Mouse (Mus musculus) neural tube, embryonic 15.5 days (tissue): Measurements from ENCODE around the gene AB124611. TPM values are rescaled to one million over a fixed set of nuclear protein-coding genes. Genes with fewer than 3 reads are reported as not detected.

ENCODE experiments used
- ATAC-seq: fragments of 200-750 bp; cut with Nextera tagmentation; 2 replicates; pipeline ENCODE4 v1.8.0; 2017; ENCODE audit warnings: mild to moderate bottlenecking, moderate TSS enrichment, moderate library complexity; ENCODE audit not compliant: low FRiP score
- H3K27ac ChIP-seq: fragments of 300-500 bp; sonication (generic); replicated peaks from 2 replicates; pipeline ENCODE4 v1.5.1; 2015; ENCODE audit warnings: mild to moderate bottlenecking, inconsistent platforms
- H3K27me3 ChIP-seq: fragments of 300-500 bp; sonication (generic); replicated peaks from 2 replicates; pipeline ENCODE4 v1.6.1; 2015; ENCODE audit warnings: inconsistent platforms
- H3K36me3 ChIP-seq: fragments of 300-500 bp; sonication (generic); 2 replicates; pipeline ENCODE4 v1.6.1; 2015; ENCODE audit warnings: inconsistent platforms
- H3K4me1 ChIP-seq: fragments of 300-500 bp; sonication (generic); 2 replicates; pipeline ENCODE4 v1.6.1; 2015; ENCODE audit warnings: inconsistent platforms
- H3K4me2 ChIP-seq: fragments of 300-500 bp; sonication (generic); 2 replicates; pipeline ENCODE4 v1.6.1; 2015; ENCODE audit warnings: inconsistent platforms, mild to moderate bottlenecking, moderate library complexity
- H3K4me3 ChIP-seq: fragments of 300-500 bp; sonication (generic); replicated peaks from 2 replicates; pipeline ENCODE4 v1.5.1; 2015; ENCODE audit warnings: mild to moderate bottlenecking, inconsistent platforms
- H3K9ac ChIP-seq: fragments of 300-500 bp; sonication (generic); replicated peaks from 2 replicates; pipeline ENCODE4 v1.6.1; 2015; ENCODE audit warnings: mild to moderate bottlenecking, inconsistent platforms
- H3K9me3 ChIP-seq: fragments of 300-500 bp; sonication (generic); replicated peaks from 2 replicates; pipeline ENCODE4 v1.6.1; 2016; ENCODE audit warnings: inconsistent platforms
- WGBS: fragments of 180-500 bp; shearing (Covaris S2); methylation state at CpG from one replicate; pipeline ENCODE4 v1.1.7; 2015; ENCODE audit warnings: mixed read lengths; 5-methylcytosine and 5-hydroxymethylcytosine counted together
- polyA plus RNA-seq: library from polyadenylated mRNA; unstranded; fragments of >200 nt; fragmentation: Nextera tagmentation; extraction: Ambion mirVana; gene quantifications from 2 replicates; pipeline ENCODE4 v1.2.1, GENCODE M21; 2015

Gene AB124611
- polyA plus RNA-seq, 1 experiment from 2014 or later, result 2.3 TPM

DNA sequence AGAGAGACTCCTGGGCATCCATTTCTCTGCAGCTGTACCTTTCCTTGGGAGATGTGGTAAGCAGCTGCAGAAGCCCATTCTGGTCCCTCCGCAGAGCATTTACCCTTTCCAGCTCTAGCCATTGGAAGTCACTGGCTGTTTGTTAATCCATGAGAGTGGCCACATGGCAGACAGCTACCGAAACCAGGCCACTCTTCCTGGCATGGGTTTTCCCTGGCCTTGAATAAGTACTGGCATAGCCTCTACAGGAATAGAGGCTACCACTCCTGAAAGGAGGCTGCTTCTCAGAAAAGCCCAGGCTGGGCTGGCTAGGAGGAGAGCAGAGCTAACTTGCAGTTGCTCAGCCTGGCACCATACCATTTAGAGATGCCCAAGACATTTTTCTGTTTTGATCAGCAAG, 25.1 kb downstream of the AB124611 start:
- Histone ChIP-seq H3K9me3 (no peaks in the 10 kb centered on the region), H3K4me2 (no peak overlapping the region), H3K4me3 (no peak overlapping the region), H3K36me3 (peaks cover 6% of the 10 kb centered on the region), H3K27ac (no peak overlapping the region), H3K9ac (no peak overlapping the region), H3K27me3 (no peaks in the 10 kb centered on the region), H3K4me1 (peaks cover 20% of the 10 kb centered on the region)
- no peak for ATAC-seq
- WGBS, result 94% methylated on average over 2 of the region's 2 CpGs

DNA sequence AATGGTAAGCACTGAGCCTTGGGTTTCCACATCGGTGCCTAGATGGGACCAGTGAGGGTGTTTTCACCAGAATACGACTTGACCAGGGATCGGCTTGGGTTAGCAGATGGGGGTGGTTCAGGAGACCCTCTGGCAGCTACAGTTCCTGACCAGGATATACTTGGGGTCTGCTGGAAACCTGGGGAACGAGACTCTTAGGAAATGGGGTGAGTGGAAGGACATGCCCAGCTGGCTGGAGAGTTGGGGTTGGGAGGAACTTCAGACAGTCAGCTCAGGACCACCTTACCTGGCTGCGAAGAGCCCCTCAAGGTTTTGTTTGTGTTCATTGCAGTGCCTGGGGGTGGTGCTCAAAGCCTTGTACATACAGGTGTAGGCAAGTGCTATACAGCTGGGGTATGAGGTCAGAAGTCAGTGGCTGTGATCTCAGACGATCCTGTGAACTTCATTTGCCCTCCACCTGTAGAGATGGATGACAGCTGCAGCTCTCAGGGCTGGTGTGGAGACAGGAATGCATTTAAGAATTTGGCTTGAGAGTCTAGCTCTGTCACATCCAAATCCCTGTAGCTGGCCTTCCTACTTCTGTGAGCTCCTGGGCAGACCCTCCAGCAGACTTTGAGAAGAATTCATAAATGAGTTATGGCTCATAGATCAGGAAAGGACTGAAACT, 27.8 kb downstream of the AB124611 start:
- WGBS, result 89% methylated on average over 6 of the region's 6 CpGs
- Histone ChIP-seq H3K27me3 (no peaks in the 10 kb centered on the region), H3K4me3 (no peak overlapping the region), H3K4me2 (no peak overlapping the region), H3K9me3 (no peaks in the 10 kb centered on the region), H3K4me1 (peaks cover 19% of the 10 kb centered on the region), H3K27ac (no peak overlapping the region), H3K9ac (no peak overlapping the region), H3K36me3 (peaks cover 14% of the 10 kb centered on the region)
- no peak for ATAC-seq

DNA sequence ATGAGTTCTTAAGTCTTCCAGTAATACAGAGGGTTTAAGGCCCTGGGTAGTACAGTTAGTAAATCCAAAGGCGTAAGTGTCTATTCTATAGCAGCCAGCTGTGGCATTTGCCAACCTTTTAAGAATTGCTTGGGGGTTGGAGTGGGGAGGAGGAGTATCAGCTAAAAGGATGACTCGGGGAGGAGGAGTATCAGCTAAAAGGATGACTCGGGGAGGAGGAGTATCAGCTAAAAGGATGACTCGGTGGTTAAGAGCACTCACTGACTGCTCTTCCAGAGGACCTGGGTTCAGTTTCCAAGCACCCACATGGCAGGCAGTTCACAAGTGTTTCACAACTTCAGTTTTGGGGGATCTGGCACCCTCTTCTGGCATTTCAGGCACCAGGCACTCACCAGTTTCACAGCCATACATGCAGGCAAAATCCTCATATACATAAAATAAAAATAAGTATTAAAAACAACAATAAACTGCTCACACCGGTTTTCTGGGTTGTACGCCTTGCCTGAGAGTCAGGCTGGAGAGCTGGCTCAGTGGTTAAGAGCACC, 29.3 kb downstream of the AB124611 start:
- no peak overlapping the region for H3K9ac ChIP-seq
- H3K27me3 ChIP-seq, result no peaks in the 10 kb centered on the region
- peaks cover 14% of the 10 kb centered on the region for H3K36me3 ChIP-seq
- H3K9me3 ChIP-seq, result no peaks in the 10 kb centered on the region
- H3K4me2 ChIP-seq, result no peak overlapping the region
- 86% methylated on average over 6 of the region's 6 CpGs for WGBS
- no peak overlapping the region for H3K4me3 ChIP-seq
- H3K4me1 ChIP-seq, result peaks cover 9% of the 10 kb centered on the region
- H3K27ac ChIP-seq, result no peak overlapping the region
- ATAC-seq, result no peak

DNA sequence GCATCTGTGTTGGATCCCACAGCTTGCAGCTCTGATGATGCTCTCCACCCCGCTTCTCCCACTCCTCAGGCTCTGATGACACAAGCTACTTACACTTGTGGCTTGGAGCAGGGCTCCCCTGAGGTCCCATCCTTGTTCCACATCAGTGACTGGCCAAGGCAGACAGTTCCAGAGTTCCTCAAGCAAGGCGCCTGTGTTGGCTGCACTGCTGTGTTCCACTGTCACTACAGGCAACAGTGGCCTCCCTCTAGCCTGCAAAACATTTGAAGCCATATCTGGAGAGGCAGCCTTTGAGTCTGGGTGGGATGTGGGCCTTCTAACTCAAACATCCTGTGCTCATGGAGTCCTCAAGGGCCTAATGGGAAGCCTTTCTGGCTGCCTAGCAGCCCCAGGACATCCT, 31.0 kb downstream of the AB124611 start:
- H3K27ac ChIP-seq, result peak overlapping the region; percentile 23; the same call in 1 of the 2 replicates
- peaks cover 9% of the 10 kb centered on the region for H3K4me1 ChIP-seq
- H3K9ac ChIP-seq, result no peak overlapping the region
- peaks cover 11% of the 10 kb centered on the region for H3K36me3 ChIP-seq
- WGBS, result 94% methylated on average over 2 of the region's 2 CpGs
- no peaks in the 10 kb centered on the region for H3K27me3 ChIP-seq
- ATAC-seq, result no peak
- no peak overlapping the region for H3K4me3 ChIP-seq
- no peaks in the 10 kb centered on the region for H3K9me3 ChIP-seq
- H3K4me2 ChIP-seq, result no peak overlapping the region

DNA sequence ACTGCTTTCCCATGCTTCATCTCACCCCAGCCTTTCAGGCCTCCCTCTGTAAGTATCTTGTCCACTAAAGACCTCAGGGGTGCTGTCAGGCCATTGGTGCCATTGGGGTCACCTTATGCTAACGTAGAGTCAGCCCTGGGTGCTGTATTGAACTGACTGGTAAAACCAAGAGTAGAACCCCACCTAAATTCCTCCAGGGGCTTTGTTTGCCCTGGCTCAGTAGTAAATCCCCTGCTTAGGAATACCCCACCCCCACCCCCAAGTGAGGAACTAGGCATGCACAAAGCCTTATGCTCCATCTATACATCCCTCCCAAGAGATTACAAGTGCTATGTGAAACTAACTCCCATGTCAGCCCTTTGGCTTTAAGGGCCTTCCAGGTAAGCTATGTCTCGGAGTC, 31.6 kb downstream of the AB124611 start:
- Histone ChIP-seq H3K4me1 (peaks cover 9% of the 10 kb centered on the region), H3K27me3 (no peaks in the 10 kb centered on the region), H3K27ac (peak overlapping the region; percentile 23; the same call in 1 of the 2 replicates), H3K4me3 (no peak overlapping the region), H3K9me3 (no peaks in the 10 kb centered on the region), H3K9ac (no peak overlapping the region), H3K4me2 (no peak overlapping the region), H3K36me3 (peaks cover 11% of the 10 kb centered on the region)
- ATAC-seq, result no peak
- 93% methylated on average over 2 of the region's 2 CpGs for WGBS

DNA sequence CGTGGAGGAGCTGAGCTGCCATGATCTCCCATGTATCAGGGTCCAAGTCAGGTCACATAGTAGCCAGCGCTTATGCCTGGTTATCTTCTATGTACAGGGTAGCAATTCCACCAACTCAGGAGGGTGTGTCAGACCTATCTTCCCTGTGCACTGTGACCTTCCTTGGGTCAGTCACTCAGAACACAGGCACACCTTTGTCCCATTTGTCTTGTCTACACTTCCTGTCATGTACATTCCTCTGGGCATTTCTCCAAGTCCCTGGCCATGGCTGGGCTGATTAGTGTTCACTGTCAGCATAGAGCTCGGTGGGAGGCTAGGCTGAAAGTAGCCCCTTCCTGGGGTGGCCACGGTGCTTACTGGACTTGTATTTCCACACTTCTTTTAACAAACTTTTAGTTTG, 32.4 kb downstream of the AB124611 start:
- no peak for ATAC-seq
- Histone ChIP-seq H3K36me3 (peaks cover 11% of the 10 kb centered on the region), H3K27ac (no peak overlapping the region), H3K4me3 (no peak overlapping the region), H3K27me3 (no peaks in the 10 kb centered on the region), H3K4me1 (peaks cover 10% of the 10 kb centered on the region), H3K9ac (no peak overlapping the region), H3K9me3 (no peaks in the 10 kb centered on the region), H3K4me2 (no peak overlapping the region)
- WGBS, result 86% methylated on average over 4 of the region's 4 CpGs

DNA sequence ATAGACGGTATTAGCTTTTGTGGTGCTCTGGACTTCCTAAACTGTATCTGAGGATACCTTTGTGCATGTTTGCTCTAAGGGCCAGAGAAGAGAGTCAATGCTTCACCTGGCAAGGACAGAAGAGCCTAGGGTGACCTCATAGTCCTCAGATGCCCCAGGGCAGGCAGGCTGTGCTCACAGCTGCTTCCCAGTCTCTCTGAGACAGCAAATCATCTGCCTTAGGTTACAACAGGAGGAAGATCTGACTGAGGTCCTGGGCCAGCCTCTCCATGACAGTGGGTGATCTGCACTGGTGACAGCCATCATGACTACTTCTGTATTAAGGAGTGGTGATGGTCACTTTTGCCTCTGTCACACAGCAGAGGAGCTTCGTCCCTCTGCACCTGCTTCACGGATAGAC, 33.2 kb downstream of the AB124611 start:
- no peak overlapping the region for H3K9ac ChIP-seq
- 98% methylated on average over 3 of the region's 3 CpGs for WGBS
- no peaks in the 10 kb centered on the region for H3K9me3 ChIP-seq
- peaks cover 11% of the 10 kb centered on the region for H3K36me3 ChIP-seq
- H3K27ac ChIP-seq, result no peak overlapping the region
- H3K4me2 ChIP-seq, result no peak overlapping the region
- no peak overlapping the region for H3K4me3 ChIP-seq
- peaks cover 11% of the 10 kb centered on the region for H3K4me1 ChIP-seq
- no peaks in the 10 kb centered on the region for H3K27me3 ChIP-seq
- no peak for ATAC-seq

DNA sequence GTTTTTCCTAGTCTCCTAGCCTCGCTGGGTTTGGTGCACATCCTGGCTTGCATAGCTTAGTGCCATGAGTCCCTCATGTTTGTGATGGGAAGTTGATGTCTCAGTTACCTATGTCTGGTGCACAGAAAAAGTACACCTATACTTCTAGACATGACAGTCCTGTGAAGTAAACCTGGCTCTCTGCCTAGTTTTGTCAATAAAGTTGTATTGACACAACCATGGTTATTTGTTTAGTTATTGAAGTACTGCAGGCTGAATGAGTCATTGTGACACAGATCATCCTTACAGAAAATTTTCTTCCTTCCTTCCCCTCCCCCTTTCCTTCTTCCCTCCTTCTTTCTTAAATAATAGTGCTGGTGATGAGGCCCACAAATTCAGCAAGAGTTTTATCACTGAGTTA, 38.4 kb downstream of the AB124611 start:
- H3K36me3 ChIP-seq, result peaks cover 9% of the 10 kb centered on the region

DNA sequence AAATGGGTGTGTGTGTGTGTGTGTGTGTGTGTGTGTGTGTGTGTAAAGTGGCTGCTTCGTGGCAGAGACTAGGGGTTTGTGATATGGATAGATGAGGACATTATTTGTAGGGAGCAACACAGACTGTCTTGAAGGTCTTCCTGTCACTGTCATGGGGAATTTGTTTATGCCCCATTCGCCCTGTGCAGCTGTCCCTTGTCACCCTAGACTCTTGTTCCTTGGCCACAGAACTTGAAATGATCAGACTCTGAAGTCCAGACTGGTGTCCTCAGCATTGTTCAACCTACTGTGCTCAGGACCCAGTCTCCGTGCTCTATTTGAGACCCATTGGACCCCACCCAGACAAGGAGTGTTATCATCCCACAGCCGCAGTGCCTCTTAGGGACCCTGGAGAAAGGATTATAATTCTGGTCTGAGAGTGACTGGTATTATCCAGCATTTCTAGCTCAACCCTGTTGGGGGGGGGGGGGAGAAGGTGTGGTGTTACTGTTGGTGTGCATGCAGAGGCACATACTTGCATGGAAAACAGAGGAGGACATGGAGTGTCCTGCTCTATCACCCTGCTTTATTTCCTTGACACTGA, 39.1 kb downstream of the AB124611 start:
- Histone ChIP-seq H3K9ac (no peak overlapping the region), H3K27me3 (no peaks in the 10 kb centered on the region), H3K4me1 (0 out of 2 replicates have a peak, but pooled peaks cover 2% of the 10 kb centered on the region), H3K9me3 (no peaks in the 10 kb centered on the region), H3K4me3 (no peak overlapping the region), H3K27ac (no peak overlapping the region), H3K36me3 (peaks cover 16% of the 10 kb centered on the region), H3K4me2 (no peak overlapping the region)
- WGBS, result 91% methylated on average over 4 of the region's 4 CpGs
- ATAC-seq, result no peak

More for the DNA sequence above, 38.4 kb downstream of the AB124611 start:
- Histone ChIP-seq H3K9ac (no peak overlapping the region), H3K4me3 (no peak overlapping the region), H3K4me1 (0 out of 2 replicates have a peak, but pooled peaks cover 2% of the 10 kb centered on the region), H3K9me3 (no peaks in the 10 kb centered on the region), H3K4me2 (no peak overlapping the region), H3K27ac (no peak overlapping the region), H3K27me3 (no peaks in the 10 kb centered on the region)
- ATAC-seq, result no peak
- WGBS, result 80% methylated on average over 1 of the region's 1 CpGs

DNA sequence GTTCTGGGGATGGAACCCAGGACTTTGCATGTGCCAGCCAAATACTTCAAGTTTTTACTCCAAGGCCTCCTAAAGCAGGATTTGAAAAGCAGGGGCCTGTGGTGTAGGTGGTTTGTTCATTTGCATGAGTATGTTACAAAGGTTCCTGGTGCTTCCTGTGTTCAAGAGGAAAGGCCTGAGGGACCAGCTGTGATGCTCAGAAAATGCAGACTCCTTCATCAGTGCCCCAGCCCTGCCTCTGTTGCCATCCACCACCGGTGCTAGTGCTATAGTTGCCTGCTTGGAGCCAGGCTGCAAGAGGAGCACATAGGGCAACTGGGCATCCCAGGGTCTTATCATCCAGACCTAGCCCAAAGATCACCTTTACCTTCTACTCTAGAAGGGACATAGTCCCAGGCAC, 40.6 kb downstream of the AB124611 start:
- H3K9me3 ChIP-seq, result no peaks in the 10 kb centered on the region
- no peak overlapping the region for H3K9ac ChIP-seq
- H3K4me3 ChIP-seq, result no peak overlapping the region
- whole genome bisulfite sequencing, result 88% methylated on average over 1 of the region's 1 CpGs
- ATAC-seq, result no peak
- H3K27ac ChIP-seq, result no peak overlapping the region
- 0 out of 2 replicates have a peak, but pooled peaks cover 2% of the 10 kb centered on the region for H3K4me1 ChIP-seq
- H3K4me2 ChIP-seq, result no peak overlapping the region
- peaks cover 26% of the 10 kb centered on the region for H3K36me3 ChIP-seq
- no peaks in the 10 kb centered on the region for H3K27me3 ChIP-seq

DNA sequence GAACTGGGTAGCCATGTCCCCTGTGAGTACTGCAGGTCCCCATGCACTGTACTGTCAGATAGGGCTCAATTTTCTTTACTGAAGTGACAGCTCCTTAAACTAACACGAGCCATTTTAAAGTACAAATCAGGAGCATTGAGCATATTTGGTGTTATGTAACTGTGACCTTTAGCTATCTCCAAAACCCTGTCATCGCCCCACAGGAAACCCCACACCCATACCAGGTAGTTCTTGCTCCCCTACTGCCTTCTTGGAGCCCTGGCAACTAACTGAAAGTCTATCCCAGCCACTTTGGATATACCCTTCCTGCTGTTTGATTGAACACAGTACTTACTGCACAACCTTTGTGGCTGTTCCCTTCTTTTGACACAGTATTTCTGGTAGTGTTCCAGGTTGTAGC, 41.1 kb downstream of the AB124611 start:
- no peaks in the 10 kb centered on the region for H3K9me3 ChIP-seq
- 95% methylated on average over 2 of the region's 2 CpGs for WGBS
- H3K27ac ChIP-seq, result no peak overlapping the region
- 0 out of 2 replicates have a peak, but pooled peaks cover 2% of the 10 kb centered on the region for H3K4me1 ChIP-seq
- no peak overlapping the region for H3K4me3 ChIP-seq
- no peaks in the 10 kb centered on the region for H3K27me3 ChIP-seq
- ATAC-seq, result no peak
- peaks cover 31% of the 10 kb centered on the region for H3K36me3 ChIP-seq
- H3K9ac ChIP-seq, result no peak overlapping the region
- H3K4me2 ChIP-seq, result no peak overlapping the region

DNA sequence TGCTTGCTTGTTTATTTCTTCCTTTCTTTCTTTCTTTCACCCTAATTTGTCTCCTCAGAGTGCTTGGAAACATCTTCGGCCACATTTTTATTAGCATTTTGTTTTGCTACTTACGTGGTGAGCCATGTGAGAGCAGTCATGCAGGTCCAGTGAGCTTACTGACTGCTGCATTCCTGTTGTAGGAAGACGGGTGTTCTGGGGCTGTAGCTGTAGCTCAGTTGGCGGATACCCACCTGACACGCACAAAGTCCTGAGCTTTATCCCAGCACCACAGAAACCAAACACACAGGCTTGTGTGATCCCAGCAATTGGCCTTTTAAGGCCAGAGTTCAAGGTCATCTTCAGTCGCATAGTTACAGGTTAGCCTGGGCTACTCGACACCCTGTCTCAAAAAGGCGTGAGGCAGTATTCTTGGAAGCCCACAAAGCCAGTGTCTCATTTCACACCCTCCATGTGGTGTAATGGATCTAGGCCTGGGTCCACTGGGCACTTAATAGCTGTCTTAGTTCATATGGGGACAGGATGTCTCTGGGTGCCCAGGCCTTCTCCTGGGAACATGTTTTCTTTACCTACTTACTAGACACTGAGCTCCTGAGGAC, 42.8 kb downstream of the AB124611 start:
- Histone ChIP-seq H3K4me1 (no peaks in the 10 kb centered on the region), H3K27me3 (no peaks in the 10 kb centered on the region), H3K9me3 (no peaks in the 10 kb centered on the region), H3K36me3 (peaks cover 45% of the 10 kb centered on the region), H3K4me3 (no peak overlapping the region), H3K9ac (no peak overlapping the region), H3K4me2 (no peak overlapping the region), H3K27ac (no peak overlapping the region)
- 84% methylated on average over 8 of the region's 8 CpGs for WGBS
- no peak for ATAC-seq
